Mouse (Mus musculus) adrenal gland, postnatal 14 days (tissue): ENCODE measurements around the gene Zic4. TPM values are rescaled to one million over a fixed set of nuclear protein-coding genes. Genes with fewer than 3 reads are reported as not detected.

Experiments used
- DNase-seq: peaks from one replicate; pipeline ENCODE4 v3.0.0; 2021; ENCODE audit warnings: mixed read lengths
- total RNA-seq: library from RNA; stranded (reverse); gene quantifications from 2 replicates; pipeline ENCODE4 v1.2.3, GENCODE M21; 2021

Zic4 gene
- total RNA-seq, 1 experiment from 2014 or later, result not detected

DNA sequence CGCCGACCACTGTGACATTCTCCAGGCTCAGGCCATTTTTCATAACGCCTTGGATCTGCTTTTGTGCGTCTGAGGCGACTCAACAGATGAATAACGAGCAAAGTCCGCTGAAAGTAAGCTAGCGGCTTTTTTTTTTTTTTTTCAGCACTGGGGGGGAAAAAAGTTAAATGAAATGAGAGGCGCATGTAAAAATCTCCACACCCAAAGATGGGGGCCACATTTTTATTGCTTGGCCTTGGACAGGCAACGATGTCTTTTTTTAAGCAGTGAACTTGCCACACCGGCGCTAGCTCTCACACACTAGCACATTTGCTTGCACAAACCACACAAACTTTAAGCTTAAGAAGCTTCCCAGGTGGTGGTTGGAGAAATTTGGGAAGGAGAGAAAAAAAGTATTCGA, 42.0 kb downstream of the Zic4 start:
- no peak for DNase-seq

DNA sequence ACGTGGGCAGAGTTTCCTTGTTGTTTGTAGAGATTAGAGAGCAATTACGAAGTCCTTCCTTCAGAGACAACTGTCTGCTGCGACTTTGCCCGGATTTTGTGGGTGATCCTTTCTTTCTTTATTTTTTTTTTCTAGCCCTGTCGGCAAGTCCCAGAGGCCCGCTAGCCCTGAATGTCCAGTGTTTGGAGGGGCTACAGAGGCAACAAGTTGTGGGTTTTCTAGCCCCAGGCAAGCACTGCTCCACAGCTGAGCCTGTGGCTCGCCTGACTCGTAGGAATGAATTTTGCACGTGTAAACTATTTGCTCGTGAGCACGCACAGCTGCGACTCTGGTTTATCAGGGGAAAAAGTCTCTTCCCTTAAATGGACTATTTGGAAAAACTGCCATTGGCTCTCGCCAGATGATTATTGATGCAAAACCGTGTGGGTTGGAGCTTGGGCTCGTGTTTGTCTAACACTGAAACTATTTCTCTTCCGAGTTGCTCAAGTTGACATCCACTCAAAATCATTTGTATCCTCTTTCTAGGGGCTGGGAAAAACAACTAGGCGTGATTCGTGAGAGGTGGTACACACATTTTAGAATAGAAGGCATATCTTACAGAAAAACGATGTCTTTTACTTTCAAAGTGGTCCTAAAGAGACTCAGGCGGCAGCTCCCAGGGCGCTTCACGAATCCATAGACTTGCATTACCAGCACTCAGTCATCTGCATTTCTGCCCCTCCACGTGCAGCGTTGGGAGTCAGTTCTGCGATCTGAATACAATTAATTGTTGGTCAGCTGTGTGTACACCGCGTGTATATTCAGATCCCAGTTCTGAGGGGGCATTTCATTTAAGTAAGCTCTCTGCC, 42.9 kb downstream of the Zic4 start:
- DNase-seq, result no peak

DNA sequence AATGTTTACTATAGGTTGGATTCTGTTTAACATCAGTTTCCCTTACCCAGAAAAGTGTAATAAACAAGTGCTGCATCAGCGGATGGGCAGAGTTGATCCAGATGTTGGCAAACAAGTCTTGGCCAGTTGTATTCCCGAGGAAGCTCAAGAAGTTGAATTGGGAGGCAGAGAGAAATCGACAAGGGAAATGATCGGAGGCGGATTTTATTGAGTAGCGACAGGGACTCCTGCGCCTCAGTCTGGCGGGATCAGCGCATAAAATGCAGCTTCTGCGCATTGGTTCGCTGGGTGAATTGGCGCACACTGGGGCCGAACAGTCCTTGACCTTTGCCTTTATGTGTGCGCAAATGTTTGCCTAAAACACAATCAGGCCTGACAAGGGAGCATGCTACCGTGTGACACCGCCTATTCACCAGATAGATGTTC, 43.6 kb downstream of the Zic4 start:
- DNase-seq, result no peak

DNA sequence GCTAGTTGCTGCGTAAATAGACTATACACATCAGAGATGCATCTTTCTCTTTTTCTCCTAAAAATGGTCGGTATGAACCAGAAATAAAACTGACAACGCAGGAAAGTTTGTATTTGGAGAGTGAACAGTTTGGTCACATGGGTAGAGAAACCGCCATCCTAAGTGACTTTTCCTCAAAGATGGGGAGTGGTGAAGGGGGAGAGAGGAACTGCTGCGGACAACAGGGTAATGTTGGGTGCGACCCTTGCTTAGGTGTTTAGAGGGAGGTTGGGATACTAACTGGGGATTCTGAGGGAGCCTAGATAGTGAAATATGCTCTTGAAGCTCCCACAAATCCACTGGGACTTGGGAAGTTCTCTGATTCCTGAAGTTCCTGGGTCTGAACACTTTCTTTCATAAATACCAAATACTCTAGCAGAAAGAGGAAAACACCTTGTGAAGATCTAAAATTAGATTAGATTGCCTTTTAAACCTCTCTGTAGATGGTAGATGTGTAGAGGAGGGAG, 44.1 kb downstream of the Zic4 start:
- DNase-seq, result no peak

DNA sequence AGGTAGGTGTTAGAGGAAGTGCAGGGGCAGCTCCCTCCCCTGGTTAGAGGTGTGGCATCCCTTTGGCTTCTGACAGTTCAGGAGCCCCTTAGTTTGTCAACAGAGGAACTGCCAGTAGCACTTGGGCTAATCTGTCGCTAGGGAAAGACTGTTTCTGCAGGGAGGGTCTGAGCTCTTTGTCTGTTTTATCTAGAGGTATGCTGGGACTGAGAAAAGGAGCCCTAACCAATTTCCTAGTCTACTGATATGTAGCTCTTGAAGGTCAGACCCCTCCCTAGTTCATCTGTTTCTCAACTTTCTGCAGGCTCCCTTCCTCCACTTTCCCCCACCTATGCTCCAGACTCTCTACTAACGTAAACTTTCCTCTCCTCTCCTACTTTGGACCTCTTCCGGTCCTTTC, 47.6 kb downstream of the Zic4 start:
- no peak for DNase-seq

DNA sequence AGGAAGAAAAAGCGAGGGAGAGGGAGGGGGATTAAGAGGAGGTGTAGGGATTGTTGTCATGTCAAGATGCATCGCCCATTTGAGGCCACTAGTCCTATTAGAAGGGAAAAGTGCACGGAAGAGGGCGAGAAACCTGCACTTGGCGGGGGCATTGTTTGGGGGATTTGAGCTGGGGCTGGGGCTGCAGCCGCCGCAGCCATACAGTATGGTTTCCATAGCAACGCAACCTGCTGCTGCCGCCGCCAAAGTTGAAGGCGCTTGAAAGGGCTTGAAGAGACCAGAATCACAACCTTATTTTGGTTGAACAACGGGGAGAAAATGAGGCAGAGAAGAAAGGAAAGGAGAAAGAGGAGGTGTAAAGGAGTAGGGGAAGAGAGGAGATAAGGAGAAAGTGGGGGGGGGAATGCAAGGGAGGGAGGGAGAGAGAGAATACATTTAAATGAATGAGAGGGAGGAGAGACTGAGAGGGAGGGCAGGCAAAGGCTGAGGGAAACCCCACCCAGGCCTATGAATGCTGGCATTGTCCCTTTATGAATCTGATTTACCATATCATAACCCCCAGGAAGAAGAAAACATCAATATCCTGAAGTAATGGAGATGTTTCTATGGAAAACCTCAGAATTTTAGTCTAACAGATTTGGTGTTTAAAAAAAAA, 51.9 kb downstream of the Zic4 start:
- DNase-seq, result no peak

DNA sequence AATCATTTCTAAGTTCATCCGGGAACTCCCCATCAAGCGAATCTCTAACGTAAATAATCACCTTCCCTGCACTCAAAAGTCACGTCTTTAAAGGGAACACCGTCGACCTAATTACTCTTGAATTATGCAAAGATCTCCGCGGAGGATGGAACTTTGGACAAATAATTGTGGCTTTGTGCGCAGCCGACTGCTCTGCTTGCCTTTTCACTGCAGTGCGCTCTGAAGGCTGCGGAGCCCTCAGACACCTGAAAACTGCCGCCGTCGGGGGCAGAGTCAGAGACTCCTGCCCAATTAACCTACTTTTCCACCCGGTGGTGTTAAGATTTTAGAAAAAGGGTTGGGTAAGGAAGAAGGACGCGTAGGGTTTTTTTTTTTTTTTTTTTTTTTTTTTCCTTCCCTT, 58.2 kb downstream of the Zic4 start:
- DNase-seq, result no peak

Other genes with a start within 250 kb of the Zic4 start
- 0.90 TPM in 1 of 2 replicates, not detected in the other for gene Zic1, start 3.4 kb downstream of the Zic4 start, total RNA-seq